Mouse (Mus musculus) liver, adult 2 months (tissue): ENCODE results near the gene Mxd3. TPM values are rescaled to one million over a fixed set of nuclear protein-coding genes. Genes with fewer than 3 reads are reported as not detected.
A peak's percentile ranks its signal among the peaks of the same experiment; 100 is the strongest.

Experiments
- DNase-seq: peaks from one replicate; pipeline ENCODE4 v3.0.0-alpha.2; 2011; ENCODE audit warnings: low read depth, low spot score; ENCODE audit errors: extremely low read depth
- H3K27ac ChIP-seq: fragments of 200-500 bp; replicated peaks from 2 replicates; pipeline ENCODE4 v1.5.1; 2012; ENCODE audit warnings: low read depth, mild to moderate bottlenecking, control low read depth, inconsistent platforms, low read length; ENCODE audit not compliant: insufficient read depth
- H3K27me3 ChIP-seq: fragments of 200-500 bp; 2 replicates; pipeline ENCODE4 v1.6.1; 2012; ENCODE audit warnings: mild to moderate bottlenecking, moderate library complexity, low read length, inconsistent platforms; ENCODE audit not compliant: control insufficient read depth, insufficient read depth
- H3K36me3 ChIP-seq: fragments of 200-500 bp; 2 replicates; pipeline ENCODE4 v1.6.1; 2012; ENCODE audit warnings: low read length, inconsistent platforms; ENCODE audit not compliant: control insufficient read depth, insufficient read depth
- H3K4me1 ChIP-seq: fragments of 200-500 bp; 2 replicates; pipeline ENCODE4 v1.6.1; 2011; ENCODE audit warnings: low read length; ENCODE audit not compliant: control insufficient read depth, insufficient read depth
- H3K4me3 ChIP-seq: fragments of 200-500 bp; 2 replicates; pipeline ENCODE4 v1.5.1; 2011; ENCODE audit warnings: low read depth, mild to moderate bottlenecking, control low read depth, low read length, moderate library complexity; ENCODE audit not compliant: insufficient read depth
- H3K79me2 ChIP-seq: fragments of 200-500 bp; 2 replicates; pipeline ENCODE4 v1.6.1; 2012; ENCODE audit warnings: inconsistent platforms, mild to moderate bottlenecking, low read length, moderate library complexity; ENCODE audit not compliant: control insufficient read depth, insufficient read depth
- H3K9ac ChIP-seq: fragments of 200-500 bp; 2 replicates; pipeline ENCODE4 v1.6.1; 2012; ENCODE audit warnings: low read depth, mild to moderate bottlenecking, control low read depth, inconsistent platforms, low read length
- CTCF ChIP-seq: fragments of 200-500 bp; IDR thresholded peaks from 2 replicates; pipeline ENCODE4 v1.5.1; 2011; ENCODE audit warnings: low read depth, low read length, control low read depth
- POLR2A ChIP-seq: fragments of 200-500 bp; IDR thresholded peaks from 2 replicates; pipeline ENCODE4 v1.6.1; 2011; ENCODE audit warnings: low read length, control low read depth; ENCODE audit not compliant: insufficient read depth; ENCODE audit errors: extremely low read depth
- WGBS: fragments of 180-500 bp; shearing (Covaris S2); methylation state at CpG from one replicate; pipeline ENCODE4 v1.1.7; 2018; 5-methylcytosine and 5-hydroxymethylcytosine counted together
- polyA plus RNA-seq: library from polyadenylated mRNA; depleted of rRNA; stranded (reverse); fragments of >200 nt; gene quantifications from 2 replicates; pipeline ENCODE4 v1.2.3, GENCODE M21; 2012; rRNA removed
- total RNA-seq: library from RNA; depleted of rRNA; stranded (reverse); fragments of >200 nt; gene quantifications from 2 replicates; pipeline ENCODE4 v1.2.3, GENCODE M21; 2014; rRNA removed

Gene Mxd3
- total RNA-seq (0.13 TPM in 1 of 2 replicates, not detected in the other), polyA plus RNA-seq (0.21 and 0.27 TPM in 2 replicates)

DNA sequence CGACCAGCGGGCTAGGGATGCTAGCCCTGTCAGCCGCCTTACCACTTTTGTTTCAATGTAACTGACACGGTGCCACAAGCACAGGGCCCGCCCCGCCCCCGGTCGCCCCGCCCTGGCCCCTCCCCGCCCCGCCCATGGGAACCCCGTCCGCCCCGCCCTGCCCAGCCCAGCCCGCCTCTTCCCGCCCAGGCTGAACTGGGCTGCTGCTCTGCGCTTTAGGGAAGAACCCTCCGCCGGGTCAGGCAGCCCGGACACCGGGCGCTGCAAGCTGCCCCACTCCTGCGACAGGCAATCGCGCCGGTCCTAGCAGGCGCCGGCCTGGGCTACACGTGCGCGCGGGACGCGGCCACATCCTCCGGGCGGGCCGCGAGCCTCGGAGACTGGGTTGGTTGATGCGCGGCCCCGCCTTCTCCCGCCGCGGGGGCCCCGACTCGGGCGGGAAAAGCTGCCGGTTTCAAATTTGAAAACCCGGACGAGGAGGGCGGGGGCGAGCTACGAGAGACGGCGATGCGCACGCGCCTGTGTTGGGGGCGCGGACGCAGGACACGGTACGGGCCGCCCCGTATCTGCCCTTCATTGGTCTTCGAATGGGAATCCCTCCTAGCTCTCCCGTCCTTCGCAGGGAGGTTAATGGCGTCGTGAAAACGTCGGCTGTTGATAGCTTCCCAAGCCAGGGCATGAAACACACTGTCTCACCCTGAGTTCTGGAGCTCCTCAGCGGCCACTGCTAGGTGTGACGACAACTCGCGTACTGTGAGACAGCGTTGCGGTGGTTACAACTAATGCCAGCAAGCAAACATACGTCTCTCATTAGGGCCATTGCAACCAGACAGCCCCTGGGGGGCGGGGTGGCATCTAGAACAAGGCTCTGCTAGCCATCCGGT lies at the start of gene Mxd3:
TSS of gene Mxd3 (minus strand) at position 141 of the 884 bp plus-strand sequence.
- no peak within 1 kb of the TSS for H3K27ac ChIP-seq
- peaks cover 4% of the 10 kb centered on the region; the same call in 1 of the 2 replicates for H3K36me3 ChIP-seq
- peak; percentile 45 for DNase-seq
- TF ChIP-seq POLR2A: no peak
- TF ChIP-seq CTCF: no peak
- H3K27me3 ChIP-seq: no peaks in the 10 kb centered on the region
- WGBS: under 1% methylated on average over 82 of the region's 82 CpGs
- H3K79me2 ChIP-seq: no peaks in the 10 kb centered on the region
- peak within 1 kb of the TSS; percentile 85 for H3K4me3 ChIP-seq
- peak within 1 kb of the TSS; percentile 40 for H3K9ac ChIP-seq
- peaks cover 1% of the 10 kb centered on the region; the same call in 1 of the 2 replicates for H3K4me1 ChIP-seq

DNA sequence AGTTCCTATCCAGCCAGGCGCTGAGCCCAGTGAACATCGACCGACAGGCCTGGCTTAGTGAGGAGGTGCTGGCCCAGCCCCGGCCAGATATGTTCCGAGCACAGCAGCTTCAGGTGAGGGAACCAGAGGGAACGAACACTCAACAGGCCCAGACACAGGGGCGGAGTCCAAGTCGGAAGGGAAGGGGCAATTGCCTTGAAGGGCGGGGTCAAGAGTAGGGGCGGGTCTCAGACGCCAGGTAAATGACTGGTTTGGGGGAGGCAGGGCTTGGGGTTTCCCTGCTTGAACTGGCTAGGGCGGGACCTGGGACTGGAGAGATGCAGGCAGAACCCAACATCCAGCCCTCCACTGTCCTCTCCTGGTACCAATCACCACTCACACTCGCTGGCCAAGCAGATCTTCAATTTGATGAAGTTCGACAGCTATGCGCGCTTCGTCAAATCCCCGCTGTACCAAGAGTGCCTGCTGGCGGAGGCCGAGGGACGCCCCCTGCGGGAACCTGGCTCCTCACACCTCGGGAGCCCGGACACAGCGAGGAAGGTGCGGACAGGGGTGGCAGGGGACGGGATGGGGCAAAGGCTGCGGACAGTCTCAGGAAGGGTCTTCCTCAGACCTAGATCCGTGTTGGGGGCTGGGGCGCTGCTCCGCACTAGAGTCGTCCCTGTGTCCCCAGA lies 49.4 kb upstream of the Mxd3 start:
- Histone ChIP-seq H3K9ac (no peak overlapping the region), H3K27me3 (no peaks in the 10 kb centered on the region), H3K27ac (no peak overlapping the region), H3K4me3 (no peak overlapping the region), H3K4me1 (peaks cover 3% of the 10 kb centered on the region; the same call in 1 of the 2 replicates), H3K79me2 (no peaks in the 10 kb centered on the region), H3K36me3 (no peaks in the 10 kb centered on the region)
- 53% methylated on average over 32 of the region's 32 CpGs for WGBS
- DNase-seq: no peak
- TF ChIP-seq POLR2A (no peak), CTCF (no peak)

DNA sequence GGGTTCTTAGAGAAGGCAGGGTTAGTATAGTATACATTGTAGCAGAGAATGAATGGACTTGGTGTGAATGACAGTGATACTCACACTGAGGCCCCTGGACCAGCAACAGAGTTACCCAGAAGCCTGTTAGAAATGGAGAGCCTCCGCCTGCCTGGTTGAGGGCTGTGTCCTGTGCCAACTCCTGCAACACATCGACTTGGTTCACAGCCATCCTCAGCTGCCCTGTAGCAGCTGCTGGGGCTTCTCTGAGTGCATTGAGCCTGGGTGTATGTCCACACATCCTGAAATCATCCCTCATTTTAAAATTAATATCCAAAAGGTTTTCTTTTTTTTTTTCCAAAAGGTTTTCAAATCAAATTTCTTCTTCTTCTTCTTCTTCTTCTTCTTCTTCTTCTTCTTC lies 46.3 kb upstream of the Mxd3 start:
- Histone ChIP-seq H3K27me3 (no peaks in the 10 kb centered on the region), H3K9ac (no peak overlapping the region), H3K79me2 (no peaks in the 10 kb centered on the region), H3K4me3 (no peak overlapping the region), H3K36me3 (no peaks in the 10 kb centered on the region), H3K4me1 (peaks cover 3% of the 10 kb centered on the region; the same call in 1 of the 2 replicates), H3K27ac (no peak overlapping the region)
- peak; percentile 31 for DNase-seq
- no peak for TF ChIP-seq POLR2A
- no peak for TF ChIP-seq CTCF
- WGBS: 29% methylated on average over 2 of the region's 2 CpGs

DNA sequence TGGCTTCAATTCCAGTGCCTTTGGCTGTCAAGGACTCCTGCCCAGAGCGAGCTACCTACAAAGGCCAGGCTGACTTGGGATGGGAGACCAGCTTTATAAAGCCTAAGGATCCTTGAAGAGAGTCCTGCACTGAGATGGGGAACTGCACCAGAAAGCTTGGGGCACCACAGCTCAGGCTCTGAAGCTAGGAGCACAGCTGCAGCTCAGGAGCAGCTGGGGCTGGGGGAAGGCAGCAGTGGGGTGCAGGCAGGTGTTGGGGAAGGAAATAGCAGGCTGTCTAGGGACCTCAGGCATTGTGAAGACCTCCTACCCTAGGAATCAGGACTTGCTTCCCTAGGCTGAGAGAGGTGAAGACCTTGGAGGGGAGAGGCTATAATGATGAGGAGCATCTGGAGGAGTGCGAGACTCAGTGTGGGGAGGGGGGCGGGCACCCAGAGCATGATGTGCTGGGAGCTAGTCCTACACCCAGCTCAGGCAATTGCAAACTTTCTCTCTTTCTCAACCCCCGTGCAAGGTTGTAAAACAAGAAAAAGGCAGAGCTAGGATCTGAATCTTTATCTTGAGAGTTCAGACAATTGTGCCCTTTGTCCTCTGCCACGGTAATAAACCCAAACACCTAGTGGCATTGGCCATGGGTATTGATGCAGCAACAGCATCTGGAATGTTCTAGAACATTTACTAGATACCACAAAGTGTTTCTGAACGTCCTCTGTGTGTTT lies 44.7 kb upstream of the Mxd3 start:
- Histone ChIP-seq H3K36me3 (no peaks in the 10 kb centered on the region), H3K9ac (no peak overlapping the region), H3K4me1 (peaks cover 4% of the 10 kb centered on the region; the same call in 1 of the 2 replicates), H3K27ac (no peak overlapping the region), H3K4me3 (no peak overlapping the region), H3K27me3 (no peaks in the 10 kb centered on the region), H3K79me2 (no peaks in the 10 kb centered on the region)
- 76% methylated on average over 6 of the region's 6 CpGs for WGBS
- no peak for DNase-seq
- TF ChIP-seq POLR2A (no peak), CTCF (no peak)

DNA sequence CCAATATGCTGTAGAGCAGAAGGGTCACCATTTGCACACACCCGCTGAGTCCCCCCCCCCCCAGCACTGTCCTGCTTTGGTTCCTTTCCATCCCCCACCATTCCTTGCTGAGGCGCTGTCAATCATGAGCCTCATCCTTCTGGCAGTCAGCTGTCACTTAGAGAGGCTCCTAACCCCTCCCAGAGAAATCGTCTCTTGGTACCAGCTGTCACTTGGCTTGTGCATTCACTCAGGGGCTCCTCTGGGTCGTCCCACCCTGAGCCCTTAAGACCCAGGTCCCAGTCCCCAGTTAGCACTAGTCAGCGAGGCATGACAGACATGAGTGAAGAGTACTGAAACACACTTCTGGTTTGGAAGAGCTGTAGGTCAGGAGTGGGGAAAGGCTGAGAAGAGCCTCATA lies 42.1 kb upstream of the Mxd3 start:
- no peak for TF ChIP-seq CTCF
- TF ChIP-seq POLR2A: no peak
- WGBS: 86% methylated on average over 5 of the region's 5 CpGs

More for the DNA sequence above, 42.1 kb upstream of the Mxd3 start:
- Histone ChIP-seq H3K36me3 (no peaks in the 10 kb centered on the region), H3K4me1 (peaks cover 4% of the 10 kb centered on the region; the same call in 1 of the 2 replicates), H3K27me3 (no peaks in the 10 kb centered on the region), H3K4me3 (no peak overlapping the region), H3K79me2 (no peaks in the 10 kb centered on the region), H3K27ac (no peak overlapping the region), H3K9ac (no peak overlapping the region)
- DNase-seq: no peak
